Mouse (Mus musculus) urinary bladder, postnatal 4 days (tissue): ENCODE data around the gene Gm42715.
"Not testable (repeated sequence)": the region's sequence is repeated elsewhere in the genome, so short reads cannot be mapped to it uniquely, and the experiment has no call there.

Experiments
- DNase-seq, 2 experiments: peaks; one replicate each; pipeline ENCODE4 v3.0.0; 2021 to 2022; ENCODE audit warnings: low spot score in 2 of 2

The Gm42715 gene

GRCm38 (mm10) chr7:127519284-127519683, at the start of gene Gm42715:
TSS of gene Gm42715 (plus strand) at chr7:127519584.
- DNase-seq: no peak

- DNase-seq: no peak
These were observed 49.2 kb upstream of the Gm42715 start for GRCm38 (mm10) chr7:127470011-127470715.

- peak; percentile 86 to 87 for DNase-seq
These were observed 48.4 kb upstream of the Gm42715 start for GRCm38 (mm10) chr7:127470743-127471645.

DNA sequence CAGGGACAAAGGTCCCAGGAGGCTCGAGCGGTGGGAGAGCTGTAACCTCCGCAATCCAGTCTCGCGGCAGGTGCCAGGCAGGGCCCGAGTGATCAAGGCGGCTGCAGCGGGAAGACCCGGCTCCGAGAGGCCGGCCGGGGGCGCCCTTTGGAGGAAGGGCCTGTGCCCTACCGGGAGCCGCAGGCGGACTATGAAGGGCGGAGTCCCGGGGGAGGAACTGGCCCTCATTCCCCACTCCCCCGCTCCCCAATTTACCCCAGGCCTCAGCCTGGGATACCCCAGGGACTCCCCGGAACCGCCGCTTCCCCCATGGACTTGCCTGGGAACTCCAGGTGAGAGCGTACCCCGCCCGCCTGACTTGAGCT, 47.8 kb upstream of the Gm42715 start:
- DNase-seq: peak in 1 of 2 experiments; percentile 63

GRCm38 (mm10) chr7:127472060-127472459, 47.3 kb upstream of the Gm42715 start:
- DNase-seq: no peak

DNA sequence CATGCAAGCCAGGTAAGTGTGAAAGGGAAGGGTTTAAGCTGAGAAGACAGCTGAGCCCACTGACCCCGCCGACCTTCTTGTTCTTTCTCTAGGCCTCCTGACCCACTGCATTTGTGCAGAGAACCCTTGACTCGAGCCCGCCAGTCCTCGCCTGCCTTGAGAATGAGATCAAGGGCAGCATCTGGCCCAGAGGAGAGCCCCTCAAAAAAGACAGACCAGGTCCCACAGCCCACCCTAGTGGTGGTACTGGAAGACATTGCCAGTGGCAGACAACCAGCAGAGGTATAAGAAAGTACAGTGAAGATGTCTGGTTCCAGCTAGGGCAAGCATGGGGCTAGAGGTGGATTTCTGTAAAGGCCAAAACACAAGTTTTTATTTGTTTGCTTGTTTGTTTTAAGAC, 45.7 kb upstream of the Gm42715 start:
- DNase-seq: no peak

GRCm38 (mm10) chr7:127474378-127475070, 44.9 kb upstream of the Gm42715 start:
- DNase-seq: no peak

- no peak for DNase-seq
These were observed 44.1 kb upstream of the Gm42715 start for GRCm38 (mm10) chr7:127475186-127475740.

- no peak for DNase-seq
These were observed 43.0 kb upstream of the Gm42715 start for GRCm38 (mm10) chr7:127476336-127476735.

DNA sequence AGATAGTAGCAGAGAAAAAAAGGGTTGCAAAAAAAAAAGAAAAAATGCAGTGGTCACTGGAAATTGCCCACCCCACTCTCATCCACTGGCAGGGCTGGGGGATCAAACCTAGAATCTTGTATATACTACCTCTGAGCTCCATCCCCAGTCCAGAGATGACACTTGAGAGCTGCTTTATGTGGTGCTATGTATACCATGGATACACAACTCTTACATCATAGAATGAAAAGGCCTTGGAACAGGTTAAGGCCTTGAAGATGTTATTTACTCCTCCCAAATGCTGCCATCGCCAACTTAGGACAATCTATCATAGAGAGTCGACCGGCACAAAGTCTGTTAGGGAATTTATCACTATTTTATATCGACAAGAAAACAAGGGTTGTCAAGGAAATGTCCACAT, 42.5 kb upstream of the Gm42715 start:
- no peak for DNase-seq

DNA sequence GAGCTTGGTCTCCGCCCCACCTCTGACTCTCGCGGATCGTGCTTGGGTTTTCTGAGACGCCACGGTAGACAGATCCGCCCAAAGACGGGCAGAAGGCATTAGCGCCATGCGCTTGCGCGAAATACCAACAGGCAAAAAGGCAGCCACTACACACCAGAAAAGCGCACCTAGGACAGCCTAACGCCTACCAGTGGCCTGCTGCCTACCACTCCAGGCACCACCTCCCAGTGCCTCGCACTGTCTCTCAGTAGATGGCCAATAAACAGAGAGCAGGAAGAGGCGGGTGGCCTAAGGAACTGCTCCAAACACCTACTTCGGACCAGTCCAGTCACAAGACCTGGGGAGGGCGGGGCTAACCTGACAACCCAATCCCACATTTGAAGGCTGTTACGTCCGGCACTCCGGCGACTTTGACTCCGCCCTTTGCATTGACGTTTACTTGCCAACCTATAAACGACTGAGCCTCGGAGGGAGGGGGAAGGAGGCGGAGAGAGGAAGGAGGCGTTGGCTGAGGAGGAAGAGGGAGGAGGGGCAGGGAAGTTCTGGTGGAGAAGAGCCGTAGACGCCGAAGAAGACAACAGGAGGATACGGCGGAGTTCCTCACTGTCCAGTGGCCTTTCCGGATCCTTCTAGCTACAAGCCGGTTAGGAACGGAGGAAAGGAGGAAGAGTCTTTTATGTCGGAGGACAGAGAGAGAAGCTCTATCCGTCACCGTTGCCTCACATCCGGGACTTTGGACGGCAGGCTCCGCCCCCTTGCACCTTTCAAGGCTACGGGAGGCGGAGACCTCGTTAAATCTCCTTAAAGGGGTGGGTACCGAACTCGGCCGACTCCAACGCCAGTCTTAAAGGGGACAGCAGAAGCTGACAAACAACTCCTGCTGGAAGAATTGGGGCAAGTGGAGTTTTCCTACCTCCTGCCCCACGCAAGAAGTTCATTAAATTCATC, 41.4 kb upstream of the Gm42715 start:
- peak; percentile 98 to 99 for DNase-seq

DNA sequence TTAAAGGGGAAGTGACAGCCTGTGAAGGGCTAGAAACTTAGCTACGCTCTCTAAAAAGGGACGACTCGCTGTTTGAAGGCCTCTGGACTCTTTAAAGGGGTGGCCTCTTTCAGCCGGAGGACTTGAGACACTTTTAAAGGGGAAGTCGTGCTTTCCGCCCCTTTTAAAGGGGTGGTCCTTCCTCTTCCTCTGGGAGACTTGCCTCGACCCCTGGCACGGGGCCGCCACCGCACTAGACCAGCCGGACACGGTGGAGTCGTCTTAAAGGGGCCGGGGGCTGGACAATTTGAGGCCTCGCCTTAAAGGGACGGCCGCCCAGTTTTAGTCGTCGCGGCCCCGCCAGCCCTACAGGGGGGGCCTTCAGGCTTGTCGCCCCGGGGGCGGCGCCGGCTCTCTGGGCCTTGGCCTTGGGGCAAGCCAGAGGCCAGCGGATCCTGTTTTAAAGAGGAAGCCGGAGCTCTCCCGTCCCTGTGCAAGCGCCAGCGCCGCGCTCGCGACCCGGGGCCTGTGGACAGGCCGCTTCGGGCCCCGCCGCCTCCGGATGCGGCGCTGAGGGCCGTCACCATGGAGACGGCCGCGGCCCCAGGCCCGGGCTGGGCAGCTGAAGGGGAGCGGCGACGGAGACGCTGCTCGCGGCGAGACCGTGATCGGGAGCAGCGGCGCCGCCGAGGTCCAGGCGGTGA, 40.6 kb upstream of the Gm42715 start, which contains the start of gene Fbrs:
Gene Fbrs, plus strand, starts transcription at position 565 of the 683 bp plus-strand sequence.
- DNase-seq: peak; percentile 96

DNA sequence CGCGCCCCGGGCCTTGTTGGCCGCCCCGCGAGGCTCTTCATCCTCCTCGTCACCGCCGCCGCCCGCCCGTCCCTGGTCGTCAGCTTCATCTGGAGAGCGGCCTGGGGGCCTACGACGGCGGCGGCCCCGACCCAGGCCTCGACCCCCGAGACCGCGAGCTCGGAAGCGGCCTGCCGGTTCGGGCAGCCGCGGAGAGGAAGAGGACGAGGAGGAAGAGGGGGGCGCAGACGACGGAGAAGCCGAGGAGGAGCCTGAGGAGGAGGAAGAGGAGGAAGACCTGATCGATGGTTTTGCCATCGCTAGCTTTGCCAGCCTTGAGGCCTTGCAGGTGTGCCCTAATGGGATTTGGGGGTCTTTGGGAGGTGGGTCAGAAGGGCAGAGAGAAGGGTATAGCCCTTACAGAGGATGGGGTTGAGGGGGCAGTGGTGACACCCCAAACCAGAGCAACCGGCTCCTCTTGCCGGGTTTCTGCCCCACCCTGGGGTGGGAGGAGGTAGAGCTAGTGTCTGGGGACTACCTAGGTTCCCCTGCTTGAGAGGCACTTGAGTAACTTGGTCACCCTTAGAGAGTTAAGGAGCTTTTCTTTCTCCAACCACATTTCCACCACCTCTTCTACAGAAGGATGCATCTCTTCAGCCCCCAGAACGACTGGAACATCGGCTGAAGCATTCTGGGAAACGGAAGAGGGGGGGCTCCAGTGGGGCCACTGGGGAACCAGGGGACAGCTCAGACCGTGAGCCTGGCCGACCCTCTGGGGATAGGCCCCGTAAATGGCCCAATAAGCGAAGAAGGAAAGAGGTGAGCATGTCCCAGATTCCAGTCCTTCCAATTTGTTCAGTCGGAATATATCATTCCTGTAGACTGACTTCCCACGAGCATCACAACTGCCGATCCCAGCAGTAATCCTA, 39.8 kb upstream of the Gm42715 start:
- no peak for DNase-seq

- DNase-seq: no peak
These were observed 39.1 kb upstream of the Gm42715 start for GRCm38 (mm10) chr7:127480321-127480720.

- DNase-seq: no peak
These were observed 34.0 kb upstream of the Gm42715 start for GRCm38 (mm10) chr7:127485416-127485815.

DNA sequence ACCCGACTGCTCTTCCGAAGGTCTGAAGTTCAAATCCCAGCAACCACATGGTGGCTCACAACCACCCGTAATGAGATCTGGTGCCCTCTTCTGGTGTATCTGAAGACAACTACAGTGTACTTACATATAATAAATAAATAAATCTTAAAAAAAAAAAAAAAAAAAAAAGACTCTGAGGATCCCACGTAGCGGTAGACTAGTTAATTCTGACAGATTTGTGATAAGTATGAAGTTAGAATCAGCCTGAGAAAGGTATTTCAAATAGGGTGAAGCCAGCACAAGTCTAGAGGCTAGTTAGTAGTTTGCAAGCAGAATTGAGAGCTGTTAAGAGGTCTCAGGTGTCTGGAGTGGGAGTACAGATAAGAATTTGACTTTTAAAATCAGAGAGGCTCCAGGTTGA, 31.0 kb upstream of the Gm42715 start:
- DNase-seq: not testable (repeated sequence)

DNA sequence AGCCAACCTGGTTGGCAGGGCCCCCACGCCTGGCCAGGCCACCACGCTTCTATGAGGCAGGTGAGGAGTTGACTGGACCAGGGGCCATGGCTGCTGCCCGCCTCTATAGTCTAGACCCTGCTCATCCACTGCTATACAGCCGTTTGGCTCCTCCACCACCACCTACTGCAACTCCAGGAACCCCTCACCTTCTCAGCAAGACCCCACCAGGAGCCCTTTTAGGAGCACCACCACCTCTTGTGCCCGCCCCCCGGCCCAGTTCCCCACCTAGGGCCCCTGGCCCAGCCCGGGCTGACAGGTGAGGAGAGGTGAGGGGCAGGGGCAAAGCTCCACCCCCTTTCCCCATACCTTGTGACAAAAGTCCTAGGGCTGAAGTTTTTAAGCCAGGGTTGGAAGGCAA, 29.4 kb upstream of the Gm42715 start:
- DNase-seq: no peak

DNA sequence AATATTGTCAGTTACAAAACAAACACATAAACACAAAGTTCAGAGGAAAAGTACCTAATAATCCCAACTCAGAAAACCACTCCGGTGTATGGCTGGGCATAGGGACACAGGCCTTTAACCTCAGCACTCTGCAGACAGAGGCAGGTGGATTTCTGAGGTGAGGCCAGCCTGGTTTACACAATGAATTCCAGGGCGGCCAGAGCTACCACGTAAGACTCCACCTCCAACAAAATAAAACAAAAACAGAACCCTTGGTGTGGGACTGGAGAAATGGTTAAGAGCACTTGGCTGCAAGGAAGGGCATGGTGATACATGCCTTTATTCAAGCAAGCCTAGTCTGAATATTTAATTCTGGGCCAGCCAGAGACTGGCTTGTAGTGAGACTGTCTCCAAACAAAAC, 27.5 kb upstream of the Gm42715 start:
- no peak for DNase-seq

- DNase-seq: no peak
These were observed 24.7 kb upstream of the Gm42715 start for GRCm38 (mm10) chr7:127494648-127495047.
